Mouse (Mus musculus) B cell, adult (primary cell): ENCODE measurements around the gene Isx. TPM values are rescaled to one million over a fixed set of nuclear protein-coding genes. Genes with fewer than 3 reads are reported as not detected.

Experiments used
- total RNA-seq: library from RNA; stranded (reverse); gene quantifications from 4 replicates; pipeline ENCODE4 v1.2.4, GENCODE M21; 2023; ENCODE audit not compliant: inconsistent age

Gene Isx
- total RNA-seq = not detected in 4 replicates

GRCm38 (mm10) chr8:74872940-74873339 is at the start of gene Isx:
TSS of gene Isx (plus strand) at chr8:74873173.

Other genes with a start within 250 kb of the Isx start
- gene Hmgxb4, start 120.2 kb downstream of the Isx start, total RNA-seq = 34.5 to 45.8 TPM (median 39.4 TPM) in 4 replicates
- gene Tom1, start 160.5 kb downstream of the Isx start, total RNA-seq = 20.2 to 34.1 TPM (median 24.0 TPM) in 4 replicates
- gene Hmox1, start 220.4 kb downstream of the Isx start, total RNA-seq = 16.3 to 28.0 TPM (median 21.4 TPM) in 4 replicates
- gene Mcm5, start 236.4 kb downstream of the Isx start, total RNA-seq = 51.4 to 58.1 TPM (median 54.0 TPM) in 4 replicates